Mouse (Mus musculus) brown adipose tissue, adult 24 weeks (tissue): ENCODE data around the gene Lcmt2. TPM values are rescaled to one million over a fixed set of nuclear protein-coding genes. Genes with fewer than 3 reads are reported as not detected.
"Not testable (repeated sequence)": the region's sequence is repeated elsewhere in the genome, so short reads cannot be mapped to it uniquely, and the experiment has no call there.

Source experiments
- H3K27ac ChIP-seq: fragments of 200-500 bp; replicated peaks from 2 replicates; pipeline ENCODE4 v1.5.1; 2012; ENCODE audit warnings: low read depth, mild to moderate bottlenecking, low read length
- H3K4me1 ChIP-seq: fragments of 200-500 bp; 2 replicates; pipeline ENCODE4 v1.6.1; 2012; ENCODE audit warnings: low read length, mixed read lengths; ENCODE audit not compliant: control insufficient read depth, insufficient read depth, insufficient read length
- H3K4me3 ChIP-seq: fragments of 200-500 bp; 2 replicates; pipeline ENCODE4 v1.5.1; 2012; ENCODE audit warnings: low read depth, mild to moderate bottlenecking, low read length, moderate library complexity; ENCODE audit not compliant: insufficient read depth
- polyA plus RNA-seq: library from polyadenylated mRNA; stranded (reverse); fragments of >200 nt; gene quantifications from 2 replicates; pipeline ENCODE4 v1.2.4, GENCODE M21; 2012; ENCODE audit not compliant: missing spikeins, insufficient read depth, insufficient read length

The Lcmt2 gene
- polyA plus RNA-seq, 1 experiment: 4.9 TPM

GRCm38 (mm10) chr2:121139266-121140017, 1.0 kb downstream of the Lcmt2 start:
- Histone ChIP-seq H3K4me3 (peak overlapping the region; percentile 97), H3K27ac (peak overlapping the region; percentile 95), H3K4me1 (peaks cover 8% of the 10 kb centered on the region)

GRCm38 (mm10) chr2:121137371-121137770, 3.1 kb downstream of the Lcmt2 start:
- Histone ChIP-seq H3K27ac (no peak overlapping the region), H3K4me1 (peaks cover 8% of the 10 kb centered on the region), H3K4me3 (no peak overlapping the region)

GRCm38 (mm10) chr2:121132822-121133221, 7.6 kb downstream of the Lcmt2 start:
- no peak overlapping the region for H3K4me3 ChIP-seq
- H3K27ac ChIP-seq: no peak overlapping the region
- no peaks in the 10 kb centered on the region for H3K4me1 ChIP-seq

- H3K4me3 ChIP-seq: no peak overlapping the region
- no peaks in the 10 kb centered on the region for H3K4me1 ChIP-seq
- no peak overlapping the region for H3K27ac ChIP-seq
Observed at GRCm38 (mm10) chr2:121128865-121129620, 11.4 kb downstream of the Lcmt2 start.

- H3K4me1 ChIP-seq: no peaks in the 10 kb centered on the region
- no peak overlapping the region for H3K4me3 ChIP-seq
- no peak overlapping the region for H3K27ac ChIP-seq
Observed at GRCm38 (mm10) chr2:121127536-121127935, 12.9 kb downstream of the Lcmt2 start.

- H3K4me3 ChIP-seq, H3K4me1 ChIP-seq, H3K27ac ChIP-seq: not testable (repeated sequence)
Observed at GRCm38 (mm10) chr2:121126302-121126701, 14.2 kb downstream of the Lcmt2 start.

- Histone ChIP-seq H3K4me1 (no peaks in the 10 kb centered on the region), H3K4me3 (no peak overlapping the region), H3K27ac (no peak overlapping the region)
Observed at GRCm38 (mm10) chr2:121119260-121119659, 21.2 kb downstream of the Lcmt2 start.

- Histone ChIP-seq H3K4me1 (no peaks in the 10 kb centered on the region), H3K4me3 (no peak overlapping the region), H3K27ac (no peak overlapping the region)
Observed at GRCm38 (mm10) chr2:121115418-121115817, 25.0 kb downstream of the Lcmt2 start.

GRCm38 (mm10) chr2:121109695-121110094, 30.8 kb downstream of the Lcmt2 start, which contains the start of gene Tgm7:
Tgm7 (minus strand) TSS chr2:121109795.
- Histone ChIP-seq H3K27ac (no peak within 1 kb of the TSS), H3K4me3 (no peak within 1 kb of the TSS), H3K4me1 (no peaks in the 10 kb centered on the region)

GRCm38 (mm10) chr2:121105940-121106339, 34.5 kb downstream of the Lcmt2 start:
- Histone ChIP-seq H3K27ac (no peak overlapping the region), H3K4me3 (no peak overlapping the region), H3K4me1 (no peaks in the 10 kb centered on the region)

- H3K4me1 ChIP-seq: no peaks in the 10 kb centered on the region
- H3K4me3 ChIP-seq: no peak overlapping the region
- H3K27ac ChIP-seq: no peak overlapping the region
Observed at GRCm38 (mm10) chr2:121102051-121102450, 38.4 kb downstream of the Lcmt2 start.

GRCm38 (mm10) chr2:121089751-121090150, 50.7 kb downstream of the Lcmt2 start:
- H3K4me3 ChIP-seq: no peak overlapping the region
- no peaks in the 10 kb centered on the region for H3K4me1 ChIP-seq
- H3K27ac ChIP-seq: no peak overlapping the region

GRCm38 (mm10) chr2:121088507-121088906, 51.9 kb downstream of the Lcmt2 start:
- Histone ChIP-seq H3K27ac (no peak overlapping the region), H3K4me3 (no peak overlapping the region), H3K4me1 (no peaks in the 10 kb centered on the region)

GRCm38 (mm10) chr2:121085480-121086185, 54.8 kb downstream of the Lcmt2 start, which contains the start of gene Tgm5:
Tgm5 (minus strand) TSS chr2:121085841.
- Histone ChIP-seq H3K4me1 (no peaks in the 10 kb centered on the region), H3K4me3 (no peak within 1 kb of the TSS), H3K27ac (no peak within 1 kb of the TSS)

- Histone ChIP-seq H3K27ac (no peak overlapping the region), H3K4me3 (no peak overlapping the region), H3K4me1 (no peaks in the 10 kb centered on the region)
Observed at GRCm38 (mm10) chr2:121082626-121083025, 57.8 kb downstream of the Lcmt2 start.
